Mouse (Mus musculus) intestine, embryonic 16.5 days (tissue): ENCODE data around the gene Rbm47. TPM values are rescaled to one million over a fixed set of nuclear protein-coding genes. Genes with fewer than 3 reads are reported as not detected.

Experiments used
- ATAC-seq: fragments of 200-750 bp; cut with Nextera tagmentation; 2 replicates; pipeline ENCODE4 v1.8.0; 2017; ENCODE audit warnings: moderate TSS enrichment, moderate library complexity
- H3K27ac ChIP-seq: fragments of 300-500 bp; sonication (generic); 2 replicates; pipeline ENCODE4 v1.5.1; 2014; ENCODE audit warnings: mild to moderate bottlenecking, low read length
- H3K27me3 ChIP-seq: fragments of 300-500 bp; sonication (generic); replicated peaks from 2 replicates; pipeline ENCODE4 v1.6.1; 2014; ENCODE audit warnings: low read length, control low read depth, mixed read lengths; ENCODE audit not compliant: control insufficient read depth, insufficient read depth
- H3K36me3 ChIP-seq: fragments of 300-500 bp; sonication (generic); 2 replicates; pipeline ENCODE4 v1.6.1; 2014; ENCODE audit warnings: low read length, control low read depth; ENCODE audit not compliant: control insufficient read depth, insufficient read depth
- H3K4me1 ChIP-seq: fragments of 300-500 bp; sonication (generic); 2 replicates; pipeline ENCODE4 v1.6.1; 2014; ENCODE audit warnings: low read length, control low read depth, mixed read lengths; ENCODE audit not compliant: control insufficient read depth, insufficient read depth
- H3K4me2 ChIP-seq: fragments of 300-500 bp; sonication (generic); 2 replicates; pipeline ENCODE4 v1.6.1; 2014; ENCODE audit warnings: low read depth, low read length, control low read depth
- H3K4me3 ChIP-seq: fragments of 300-500 bp; sonication (generic); 2 replicates; pipeline ENCODE4 v1.5.1; 2014; ENCODE audit warnings: mild to moderate bottlenecking, low read length
- H3K9ac ChIP-seq: fragments of 300-500 bp; sonication (generic); 2 replicates; pipeline ENCODE4 v1.6.1; 2014; ENCODE audit warnings: low read depth, low read length
- H3K9me3 ChIP-seq: fragments of 300-500 bp; sonication (generic); 2 replicates; pipeline ENCODE4 v1.6.1; 2016; ENCODE audit warnings: low read length, control low read depth; ENCODE audit not compliant: control insufficient read depth
- WGBS: fragments of 180-500 bp; shearing (Covaris S2); extraction: QIAGEN DNeasy Blood & Tissue Kit; methylation state at CpG from one replicate; pipeline ENCODE4 v1.1.7; 2014; 5-methylcytosine and 5-hydroxymethylcytosine counted together
- polyA plus RNA-seq: library from polyadenylated mRNA; unstranded; fragments of >200 nt; fragmentation: Nextera tagmentation; extraction: Ambion mirVana; gene quantifications from 2 replicates; pipeline ENCODE4 v1.2.1, GENCODE M21; 2015

Rbm47 gene
- polyA plus RNA-seq, 1 experiment from 2014 or later, result 149 TPM

- H3K4me1 ChIP-seq, result no peaks in the 10 kb centered on the region
- no peak for ATAC-seq
- H3K27ac ChIP-seq, result no peak overlapping the region
- H3K4me3 ChIP-seq, result no peak overlapping the region
- WGBS, result 74% methylated on average over 4 of the region's 4 CpGs
- H3K27me3 ChIP-seq, result no peaks in the 10 kb centered on the region
- H3K36me3 ChIP-seq, result no peaks in the 10 kb centered on the region
- H3K9ac ChIP-seq, result no peak overlapping the region
- H3K9me3 ChIP-seq, result no peaks in the 10 kb centered on the region
- H3K4me2 ChIP-seq, result no peak overlapping the region
These were observed 116.2 kb downstream of the Rbm47 start for GRCm38 (mm10) chr5:66056680-66057079.

- 0 out of 2 replicates have a peak, but pooled peaks cover 7% of the 10 kb centered on the region for H3K4me1 ChIP-seq
- H3K9ac ChIP-seq, result peak overlapping the region; percentile 62; the same call in 1 of the 2 replicates
- no peaks in the 10 kb centered on the region for H3K9me3 ChIP-seq
- peak; percentile 62 for ATAC-seq
- 47% methylated on average over 9 of the region's 9 CpGs for WGBS
- peak overlapping the region; percentile 91; the same call in 1 of the 2 replicates for H3K27ac ChIP-seq
- H3K27me3 ChIP-seq, result no peaks in the 10 kb centered on the region
- no peaks in the 10 kb centered on the region for H3K36me3 ChIP-seq
- peak overlapping the region; percentile 57 for H3K4me3 ChIP-seq
- no peak overlapping the region for H3K4me2 ChIP-seq
These were observed 118.5 kb downstream of the Rbm47 start for GRCm38 (mm10) chr5:66054394-66054793.

- WGBS, result 66% methylated on average over 20 of the region's 20 CpGs
- peak; percentile 93 for ATAC-seq
- Histone ChIP-seq H3K27me3 (no peaks in the 10 kb centered on the region), H3K4me2 (peak overlapping the region; percentile 22; the same call in 1 of the 2 replicates), H3K9me3 (no peaks in the 10 kb centered on the region), H3K4me3 (peak overlapping the region; percentile 57), H3K27ac (peak overlapping the region; percentile 91), H3K4me1 (0 out of 2 replicates have a peak, but pooled peaks cover 7% of the 10 kb centered on the region), H3K36me3 (no peaks in the 10 kb centered on the region), H3K9ac (peak overlapping the region; percentile 62)
These were observed 120.0 kb downstream of the Rbm47 start for GRCm38 (mm10) chr5:66052777-66053548.

GRCm38 (mm10) chr5:66050841-66051240 lies 122.1 kb downstream of the Rbm47 start:
- WGBS, result 58% methylated on average over 5 of the region's 5 CpGs
- H3K27ac ChIP-seq, result 0 out of 2 replicates have a peak overlapping the region, but pooled peaks have one; percentile 38
- peaks cover 15% of the 10 kb centered on the region; the same call in 1 of the 2 replicates for H3K4me1 ChIP-seq
- peak overlapping the region; percentile 51 for H3K4me2 ChIP-seq
- peak overlapping the region; percentile 32 for H3K4me3 ChIP-seq
- H3K36me3 ChIP-seq, result no peaks in the 10 kb centered on the region
- no peaks in the 10 kb centered on the region for H3K27me3 ChIP-seq
- H3K9ac ChIP-seq, result peak overlapping the region; percentile 29; the same call in 1 of the 2 replicates
- ATAC-seq, result no peak
- no peaks in the 10 kb centered on the region for H3K9me3 ChIP-seq

DNA sequence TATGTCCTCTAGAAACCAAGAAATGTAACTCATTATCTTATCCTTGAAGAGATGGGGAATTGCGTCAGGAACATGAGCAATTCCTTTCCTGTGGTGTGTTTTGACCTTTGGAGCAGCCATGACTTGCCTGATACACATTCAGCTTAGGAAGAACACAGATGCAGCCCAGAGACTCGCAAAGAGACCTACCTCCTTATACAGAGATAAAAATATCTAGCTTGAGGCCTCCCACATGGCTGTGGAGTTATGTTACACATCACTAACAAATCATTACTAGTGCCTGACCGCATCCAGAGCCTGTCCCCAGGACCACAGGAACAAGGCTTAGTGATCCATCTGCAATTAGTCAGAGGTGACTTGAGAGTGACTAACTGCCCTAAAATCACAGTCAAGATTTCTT lies 126.6 kb downstream of the Rbm47 start:
- Histone ChIP-seq H3K9ac (no peak overlapping the region), H3K9me3 (no peaks in the 10 kb centered on the region), H3K27me3 (no peaks in the 10 kb centered on the region), H3K36me3 (no peaks in the 10 kb centered on the region), H3K4me2 (no peak overlapping the region), H3K4me3 (no peak overlapping the region), H3K4me1 (peaks cover 14% of the 10 kb centered on the region; the same call in 1 of the 2 replicates), H3K27ac (peak overlapping the region; percentile 69)
- 49% methylated on average over 3 of the region's 3 CpGs for WGBS
- ATAC-seq, result peak; percentile 62

GRCm38 (mm10) chr5:66043897-66044296 lies 129.0 kb downstream of the Rbm47 start:
- Histone ChIP-seq H3K4me3 (no peak overlapping the region), H3K36me3 (no peaks in the 10 kb centered on the region), H3K9ac (no peak overlapping the region), H3K27me3 (no peaks in the 10 kb centered on the region), H3K9me3 (no peaks in the 10 kb centered on the region), H3K27ac (peak overlapping the region; percentile 88), H3K4me1 (peaks cover 9% of the 10 kb centered on the region; the same call in 1 of the 2 replicates), H3K4me2 (peak overlapping the region; percentile 31)
- WGBS, result 72% methylated on average over 3 of the region's 3 CpGs
- peak; percentile 82 for ATAC-seq

- Histone ChIP-seq H3K9ac (no peak overlapping the region), H3K9me3 (no peaks in the 10 kb centered on the region), H3K36me3 (no peaks in the 10 kb centered on the region), H3K27ac (peak overlapping the region; percentile 80), H3K4me1 (peaks cover 9% of the 10 kb centered on the region; the same call in 1 of the 2 replicates), H3K27me3 (no peaks in the 10 kb centered on the region), H3K4me2 (peak overlapping the region; percentile 31), H3K4me3 (no peak overlapping the region)
- WGBS, result 36% methylated on average over 10 of the region's 10 CpGs
- ATAC-seq, result peak; percentile 82
These were observed 130.1 kb downstream of the Rbm47 start for GRCm38 (mm10) chr5:66042651-66043340.

- H3K9me3 ChIP-seq, result no peaks in the 10 kb centered on the region
These were observed 132.1 kb downstream of the Rbm47 start for GRCm38 (mm10) chr5:66040744-66041279.

DNA sequence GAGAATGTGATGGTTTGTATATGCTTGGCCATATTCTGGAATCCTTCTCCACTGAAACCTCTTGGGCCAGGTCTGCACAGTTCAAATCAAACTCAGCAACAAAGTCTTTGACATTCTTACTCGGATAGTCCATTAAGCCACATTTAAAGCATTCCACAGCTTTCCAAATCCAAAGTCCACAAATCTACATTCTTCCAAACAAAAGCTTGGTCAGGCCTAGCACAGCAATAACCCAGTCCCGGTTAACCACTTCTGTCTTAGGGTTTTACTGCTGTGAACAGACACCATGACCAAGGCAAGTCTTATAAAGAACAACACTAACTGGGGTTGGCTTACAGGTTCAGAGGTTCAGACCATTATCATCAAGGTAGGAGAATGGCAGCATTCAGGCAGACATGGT lies 133.1 kb downstream of the Rbm47 start:
- WGBS, result 71% methylated on average over 2 of the region's 2 CpGs
- Histone ChIP-seq H3K4me2 (no peak overlapping the region), H3K27me3 (no peaks in the 10 kb centered on the region)

More at GRCm38 (mm10) chr5:66040744-66041279, 132.1 kb downstream of the Rbm47 start:
- H3K27ac ChIP-seq, result 0 out of 2 replicates have a peak overlapping the region, but pooled peaks have one; percentile 21
- ATAC-seq, result no peak
- H3K4me3 ChIP-seq, result no peak overlapping the region
- no peaks in the 10 kb centered on the region for H3K36me3 ChIP-seq
- H3K9ac ChIP-seq, result no peak overlapping the region
- H3K4me1 ChIP-seq, result peaks cover 17% of the 10 kb centered on the region; the same call in 1 of the 2 replicates
- H3K27me3 ChIP-seq, result no peaks in the 10 kb centered on the region
- WGBS, result 68% methylated on average over 7 of the region's 7 CpGs
- no peak overlapping the region for H3K4me2 ChIP-seq

More for the DNA sequence above, 133.1 kb downstream of the Rbm47 start:
- Histone ChIP-seq H3K9me3 (no peaks in the 10 kb centered on the region), H3K4me1 (peaks cover 17% of the 10 kb centered on the region; the same call in 1 of the 2 replicates), H3K9ac (no peak overlapping the region), H3K27ac (no peak overlapping the region), H3K36me3 (no peaks in the 10 kb centered on the region), H3K4me3 (no peak overlapping the region)
- ATAC-seq, result no peak
